Mouse (Mus musculus) gastrocnemius, postnatal 25 days (tissue): ENCODE results near the gene Plekhm1. TPM values are rescaled to one million over a fixed set of nuclear protein-coding genes. Genes with fewer than 3 reads are reported as not detected.
A peak's percentile ranks its signal among the peaks of the same experiment; 100 is the strongest.

Experiments used
- DNase-seq: peaks from one replicate; pipeline ENCODE4 v3.0.0; 2022
- total RNA-seq, 2 experiments: library from RNA; stranded (reverse); gene quantifications; 1 replicate in 1 of 2; 2 replicates in 1 of 2; pipeline ENCODE4 v1.2.3; 2021

Plekhm1 gene
- total RNA-seq, 2 experiments from 2014 or later: 9.3 to 9.4 TPM

DNA sequence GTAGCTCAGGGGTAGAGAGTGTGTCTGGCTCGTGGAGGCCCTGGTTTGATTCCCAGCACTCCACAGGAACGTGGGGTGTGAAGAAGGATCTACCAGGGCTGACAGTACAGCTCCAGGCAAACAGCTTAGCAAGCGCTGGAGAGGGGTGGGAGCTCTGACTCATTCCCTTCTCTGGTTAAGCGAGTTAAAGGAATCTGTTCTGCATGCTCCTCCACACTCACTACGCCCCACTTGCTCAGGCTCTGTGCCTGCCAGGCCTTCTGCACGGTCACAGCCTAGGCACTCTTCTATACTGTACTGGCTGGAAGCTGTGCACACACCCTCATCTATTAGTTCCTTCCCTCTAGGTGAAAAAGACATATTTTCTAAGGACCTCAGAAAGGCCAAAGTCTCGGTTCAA, 18.5 kb downstream of the Plekhm1 start:
- DNase-seq: no peak

DNA sequence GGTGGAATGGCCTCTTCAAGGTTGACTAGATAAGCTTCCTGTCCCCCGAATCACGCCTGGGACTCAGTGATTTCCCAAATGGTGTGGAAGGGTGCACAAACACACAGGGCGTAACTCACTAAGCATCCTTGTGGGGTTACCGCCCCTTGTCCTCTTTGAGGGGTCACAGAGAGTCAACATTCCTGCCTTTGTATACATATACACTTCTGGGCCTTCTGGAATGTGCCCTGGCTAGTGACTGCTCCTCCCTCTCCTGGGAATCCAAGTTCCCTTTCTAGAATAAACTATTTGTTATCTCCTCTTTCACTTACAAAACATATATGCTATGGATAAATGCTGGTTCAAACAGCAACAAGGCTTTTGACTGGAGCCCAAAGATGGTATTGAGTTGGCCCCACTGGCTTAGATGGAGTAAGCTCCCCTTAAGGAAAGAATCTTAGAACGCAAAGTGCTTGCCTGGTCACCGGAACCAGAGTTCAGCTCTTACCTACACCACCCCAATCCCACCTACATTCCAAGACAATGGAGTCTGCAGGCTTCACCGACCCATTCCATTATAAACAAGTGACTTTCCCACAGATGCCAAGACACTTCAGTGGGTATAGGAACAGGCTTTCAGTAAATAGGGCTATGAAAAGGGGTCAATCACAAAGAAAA, 24.5 kb downstream of the Plekhm1 start:
- DNase-seq: no peak

DNA sequence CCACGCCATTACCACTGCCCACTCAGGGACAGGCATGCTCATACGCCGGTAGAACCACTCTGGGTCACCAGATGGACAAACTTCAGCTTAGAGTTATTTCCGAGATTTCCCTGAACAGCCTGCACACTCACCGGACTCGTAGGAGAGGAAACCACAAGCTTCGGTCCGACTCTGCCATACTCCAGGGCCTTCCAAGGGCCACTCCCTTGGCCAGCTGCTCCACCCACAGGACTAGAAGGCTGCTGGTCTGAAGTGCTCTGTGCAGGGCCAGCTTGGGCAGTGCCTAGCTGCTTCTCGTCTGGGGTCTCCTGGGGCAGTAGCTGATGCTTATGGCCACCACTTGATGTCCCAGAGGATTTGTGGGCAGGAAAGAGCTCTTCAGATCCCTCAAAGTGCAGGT, 25.7 kb downstream of the Plekhm1 start:
- no peak for DNase-seq

GRCm38 (mm10) chr11:103381956-103382613, 30.4 kb downstream of the Plekhm1 start:
- peak; percentile 62 for DNase-seq

DNA sequence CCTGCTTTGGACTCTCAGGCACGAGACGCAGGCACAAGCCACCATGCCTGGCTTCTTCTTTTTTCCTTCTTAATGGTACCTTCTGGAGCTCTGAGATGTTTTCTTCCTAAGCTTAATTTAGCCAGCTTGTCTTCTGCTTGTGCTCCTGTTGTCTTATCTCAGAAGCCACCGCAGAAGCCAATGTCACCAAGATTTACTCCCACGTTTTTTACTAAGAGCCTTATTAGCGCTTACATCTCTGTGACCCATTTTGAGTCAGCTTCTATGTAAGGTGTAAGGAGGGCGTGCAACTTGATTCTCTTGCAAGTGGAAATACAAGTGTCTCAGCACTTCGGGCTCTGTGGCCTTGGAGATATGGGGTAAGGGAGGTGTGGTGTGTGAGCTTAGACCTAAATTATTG, 31.0 kb downstream of the Plekhm1 start:
- DNase-seq: no peak

- DNase-seq: no peak
Measured at GRCm38 (mm10) chr11:103380460-103380859, 32.0 kb downstream of the Plekhm1 start.

- DNase-seq: no peak
Measured at GRCm38 (mm10) chr11:103378341-103378740, 34.1 kb downstream of the Plekhm1 start.

GRCm38 (mm10) chr11:103375772-103376171, 36.7 kb downstream of the Plekhm1 start:
- no peak for DNase-seq

GRCm38 (mm10) chr11:103375258-103375657, 37.2 kb downstream of the Plekhm1 start:
- DNase-seq: no peak

GRCm38 (mm10) chr11:103373922-103374321, 38.6 kb downstream of the Plekhm1 start:
- no peak for DNase-seq

GRCm38 (mm10) chr11:103372561-103372960, 39.9 kb downstream of the Plekhm1 start:
- no peak for DNase-seq

DNA sequence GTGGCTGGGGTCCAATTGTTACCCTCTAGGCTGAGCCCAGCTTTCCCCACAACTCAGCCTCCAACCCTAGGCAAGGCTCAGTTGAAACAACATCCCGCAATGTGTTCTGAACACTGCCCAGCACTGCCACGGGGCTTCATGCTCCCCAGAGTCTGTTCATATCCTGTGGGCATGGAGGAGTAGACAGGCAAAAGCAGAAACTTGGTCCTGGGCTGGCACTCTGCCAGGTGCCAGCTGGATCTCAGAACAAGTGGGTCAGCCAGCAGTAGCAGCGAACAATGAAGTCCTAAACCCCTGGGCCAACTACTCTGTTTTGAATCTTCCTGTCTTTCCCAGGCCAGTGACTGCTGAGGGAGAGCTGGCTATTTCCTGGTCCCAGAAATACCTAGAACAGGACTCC, 40.4 kb downstream of the Plekhm1 start:
- peak; percentile 38 for DNase-seq

DNA sequence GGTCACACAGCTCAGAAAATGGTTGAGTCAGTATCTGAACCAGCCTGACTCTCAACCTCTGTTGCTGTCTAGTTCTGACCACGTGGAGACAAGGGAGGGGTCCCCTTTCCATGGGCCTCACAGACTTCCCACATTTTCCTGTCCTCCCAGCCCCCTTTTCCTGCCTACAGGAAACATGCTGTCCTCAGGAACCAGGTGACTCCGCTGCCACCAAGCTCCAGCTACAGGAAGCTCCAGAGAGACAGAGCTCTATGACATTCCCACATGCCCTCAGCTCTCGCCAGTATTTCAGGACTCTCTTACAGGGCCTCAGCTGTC, 41.3 kb downstream of the Plekhm1 start:
- peak; percentile 34 for DNase-seq

DNA sequence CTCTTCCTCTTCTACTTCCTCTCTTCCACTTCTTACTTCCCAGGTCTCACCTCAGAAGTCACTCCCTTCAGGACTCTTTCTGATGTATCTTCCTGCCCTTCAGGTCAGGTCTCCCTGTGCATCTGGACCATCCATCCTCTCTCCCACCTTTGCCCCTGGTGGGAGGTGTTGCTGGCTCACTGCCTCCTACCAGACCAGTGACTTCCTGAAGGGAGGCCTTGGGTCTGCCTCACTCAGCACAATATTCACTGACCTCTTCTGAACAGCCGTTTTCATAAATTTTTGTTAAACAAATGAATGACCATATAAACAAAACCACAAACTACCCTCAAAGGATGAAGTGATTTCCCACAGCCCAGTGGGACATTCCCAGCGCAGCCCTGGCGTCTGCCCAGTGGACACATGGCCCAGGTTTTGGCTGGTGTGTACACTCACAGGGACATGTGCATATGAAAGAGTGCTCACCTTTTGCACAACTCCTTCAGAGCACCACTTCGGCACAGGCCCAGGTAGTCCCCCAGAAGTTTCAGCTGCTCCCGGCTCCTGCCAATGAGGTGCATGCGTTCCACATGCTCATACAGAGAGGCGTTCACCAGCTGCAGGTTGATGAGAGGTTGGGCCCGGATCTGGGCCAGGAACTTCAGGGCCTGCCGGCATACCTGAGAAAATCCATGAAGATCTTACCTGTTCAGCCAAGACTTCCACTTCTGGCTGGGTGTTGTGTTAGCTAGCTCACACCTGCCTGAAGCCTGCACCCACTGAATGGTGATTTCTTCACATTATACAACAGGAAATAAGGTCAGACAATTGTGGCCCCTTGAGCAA, 41.9 kb downstream of the Plekhm1 start:
- no peak for DNase-seq

GRCm38 (mm10) chr11:103365530-103365929, 47.0 kb downstream of the Plekhm1 start:
- no peak for DNase-seq

- no peak for DNase-seq
Measured at GRCm38 (mm10) chr11:103365022-103365421, 47.5 kb downstream of the Plekhm1 start.

DNA sequence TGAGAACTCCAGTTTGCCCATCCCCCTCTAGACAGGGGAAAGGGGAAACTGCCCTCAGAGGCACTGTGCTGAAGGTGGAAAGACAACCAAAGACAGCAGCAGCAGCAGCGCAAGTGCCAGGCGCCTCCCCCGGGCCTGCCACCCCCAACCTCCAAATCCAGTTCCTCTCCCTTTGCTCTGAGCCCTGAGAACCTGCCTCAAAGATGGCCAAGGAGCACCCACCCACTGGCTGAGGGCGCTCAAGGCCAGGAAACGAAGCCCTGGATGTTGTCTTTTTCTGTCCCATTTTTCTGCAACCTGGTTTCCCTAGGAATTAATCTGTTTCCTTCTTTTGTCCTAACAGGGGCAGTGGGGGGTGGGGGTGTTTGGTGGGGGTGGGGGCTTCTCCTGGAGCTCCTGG, 48.2 kb downstream of the Plekhm1 start:
- DNase-seq: no peak

GRCm38 (mm10) chr11:103363214-103364148, 49.0 kb downstream of the Plekhm1 start, which contains the start of gene Arhgap27:
TSS of gene Arhgap27 (minus strand) at chr11:103363692.
- DNase-seq: peak; percentile 75

- DNase-seq: no peak
Measured at GRCm38 (mm10) chr11:103362521-103363181, 49.8 kb downstream of the Plekhm1 start.

DNA sequence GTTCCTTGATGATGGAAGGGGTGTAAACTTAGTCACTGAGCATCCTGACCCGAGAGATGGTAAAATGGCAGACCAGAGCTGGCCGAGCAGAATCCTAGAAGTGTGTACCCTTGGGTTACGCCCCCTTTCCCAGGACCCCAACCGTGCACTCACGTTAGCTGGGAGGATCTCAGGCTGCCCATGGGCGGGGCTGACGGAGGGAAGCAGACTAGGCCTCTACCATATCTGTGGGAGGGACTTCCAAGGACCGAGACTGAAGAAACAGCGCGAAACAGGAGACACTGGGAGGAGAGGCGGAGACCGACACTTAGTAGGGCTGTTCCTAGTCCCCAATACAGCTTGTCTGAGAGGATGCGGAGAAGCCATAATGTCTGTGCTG, 50.4 kb downstream of the Plekhm1 start:
- DNase-seq: no peak

GRCm38 (mm10) chr11:103361396-103362053, 51.0 kb downstream of the Plekhm1 start:
- no peak for DNase-seq
